Mouse (Mus musculus) midbrain, embryonic 11.5 days (tissue): Measurements from ENCODE around the gene Gm45837. TPM values are rescaled to one million over a fixed set of nuclear protein-coding genes. Genes with fewer than 3 reads are reported as not detected.

Experiments
- ATAC-seq: fragments of 200-750 bp; cut with Nextera tagmentation; 2 replicates; pipeline ENCODE4 v1.8.0; 2017; ENCODE audit warnings: moderate TSS enrichment, moderate library complexity; ENCODE audit not compliant: low FRiP score
- DNase-seq: peaks from one replicate; pipeline ENCODE4 v3.0.0; 2015; ENCODE audit warnings: low spot score; ENCODE audit errors: missing footprints
- H3K27ac ChIP-seq: fragments of 300-500 bp; sonication (generic); 2 replicates; pipeline ENCODE4 v1.5.1; 2014; ENCODE audit warnings: low read depth, low read length
- H3K27me3 ChIP-seq: fragments of 300-500 bp; sonication (generic); 2 replicates; pipeline ENCODE4 v1.6.1; 2014; ENCODE audit warnings: mild to moderate bottlenecking, low read length, moderate library complexity, mixed read lengths; ENCODE audit not compliant: control insufficient read depth, insufficient read depth
- H3K36me3 ChIP-seq: fragments of 300-500 bp; sonication (generic); 2 replicates; pipeline ENCODE4 v1.6.1; 2014; ENCODE audit warnings: mild to moderate bottlenecking, low read length, moderate library complexity, mixed read lengths; ENCODE audit not compliant: control insufficient read depth, insufficient read depth
- H3K4me1 ChIP-seq: fragments of 300-500 bp; sonication (generic); 2 replicates; pipeline ENCODE4 v1.6.1; 2014; ENCODE audit warnings: low read length; ENCODE audit not compliant: control insufficient read depth, insufficient read depth
- H3K4me2 ChIP-seq: fragments of 300-500 bp; sonication (generic); 2 replicates; pipeline ENCODE4 v1.6.1; 2014; ENCODE audit warnings: mild to moderate bottlenecking, moderate library complexity
- H3K4me3 ChIP-seq: fragments of 300-500 bp; sonication (generic); 2 replicates; pipeline ENCODE4 v1.5.1; 2014; ENCODE audit warnings: low read depth, low read length
- H3K9ac ChIP-seq: fragments of 300-500 bp; sonication (generic); 2 replicates; pipeline ENCODE4 v1.6.1; 2014; ENCODE audit warnings: low read length
- H3K9me3 ChIP-seq: fragments of 300-500 bp; sonication (generic); 2 replicates; pipeline ENCODE4 v1.6.1; 2016; ENCODE audit warnings: low read length; ENCODE audit not compliant: control insufficient read depth
- WGBS: fragments of 180-500 bp; shearing (Covaris S2); extraction: QIAGEN DNeasy Blood & Tissue Kit; methylation state at CpG from one replicate; pipeline ENCODE4 v1.1.7; 2014; 5-methylcytosine and 5-hydroxymethylcytosine counted together
- polyA plus RNA-seq: library from polyadenylated mRNA; unstranded; fragments of >200 nt; fragmentation: Nextera tagmentation; extraction: Ambion mirVana; gene quantifications from 2 replicates; pipeline ENCODE4 v1.2.1, GENCODE M21; 2014

Gm45837 gene
- polyA plus RNA-seq, 1 experiment from 2014 or later, result not detected

DNA sequence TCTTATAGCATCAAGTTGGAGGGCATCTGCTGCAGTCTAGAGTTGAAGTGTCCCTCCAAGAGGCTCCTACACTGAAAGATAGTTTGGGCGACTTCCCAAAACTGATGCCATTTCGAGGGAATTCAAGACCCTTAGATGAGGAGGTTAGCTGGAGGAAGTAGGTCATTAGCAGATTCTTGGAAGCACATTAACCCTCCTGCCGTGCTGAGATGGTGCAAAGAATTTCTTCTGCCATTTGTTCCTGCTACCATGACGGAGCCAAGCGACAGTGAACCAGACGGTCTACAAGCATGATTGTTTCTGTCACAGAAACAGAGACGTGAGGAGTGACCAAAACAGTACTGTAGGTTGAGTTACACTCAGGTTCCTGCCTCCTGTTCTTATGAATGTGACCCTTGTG, 115.8 kb downstream of the Gm45837 start:
- no peaks in the 10 kb centered on the region for H3K9me3 ChIP-seq
- no peaks in the 10 kb centered on the region for H3K4me1 ChIP-seq
- DNase-seq, result no peak
- no peak overlapping the region for H3K4me2 ChIP-seq
- ATAC-seq, result no peak
- no peaks in the 10 kb centered on the region for H3K27me3 ChIP-seq
- WGBS, result 83% methylated on average over 7 of the region's 7 CpGs
- H3K36me3 ChIP-seq, result no peaks in the 10 kb centered on the region
- H3K9ac ChIP-seq, result no peak overlapping the region
- H3K4me3 ChIP-seq, result no peak overlapping the region
- no peak overlapping the region for H3K27ac ChIP-seq

DNA sequence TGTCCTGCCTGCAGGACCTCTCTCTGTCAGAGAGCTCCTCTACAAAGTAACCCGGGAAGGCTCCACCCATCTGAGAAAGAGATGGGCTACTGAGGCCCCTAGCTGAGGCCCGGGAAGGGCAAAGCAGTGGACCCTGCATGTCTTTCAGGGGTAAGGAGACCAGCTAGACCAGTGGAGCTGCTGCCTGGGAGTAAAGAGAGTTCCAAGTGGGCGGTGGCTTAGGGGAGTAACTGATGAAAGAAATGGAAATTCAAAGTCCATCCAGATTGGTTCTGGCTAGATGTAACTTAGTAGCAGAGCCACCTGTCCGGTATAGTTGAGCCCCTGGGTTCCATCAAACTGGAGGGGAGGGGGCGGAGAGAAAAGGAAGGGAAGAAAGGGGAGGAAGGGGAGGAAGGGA, 123.7 kb downstream of the Gm45837 start:
- Histone ChIP-seq H3K9me3 (no peaks in the 10 kb centered on the region), H3K4me2 (no peak overlapping the region), H3K36me3 (no peaks in the 10 kb centered on the region), H3K4me1 (no peaks in the 10 kb centered on the region), H3K27me3 (no peaks in the 10 kb centered on the region), H3K9ac (no peak overlapping the region), H3K27ac (no peak overlapping the region), H3K4me3 (no peak overlapping the region)
- 33% methylated on average over 5 of the region's 5 CpGs for WGBS
- DNase-seq, result no peak
- no peak for ATAC-seq

DNA sequence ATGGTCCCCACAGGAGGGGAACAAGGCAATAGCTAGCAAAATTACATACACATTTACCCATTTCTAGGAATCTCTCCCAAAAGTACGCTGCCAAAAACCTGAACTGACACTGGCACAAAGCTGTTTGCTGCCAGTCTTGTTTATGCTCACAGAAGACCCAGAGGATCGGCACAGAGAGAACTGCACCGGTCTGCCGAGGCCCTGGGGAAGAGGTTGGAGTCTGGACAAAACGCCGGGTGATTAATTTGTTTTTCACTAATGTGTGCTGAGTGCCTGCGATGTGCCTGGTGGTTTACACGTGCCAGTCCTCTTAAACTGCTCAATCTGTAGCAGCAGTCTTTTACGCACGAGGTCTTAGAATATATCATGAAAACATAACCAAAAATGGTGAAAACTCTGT, 124.4 kb downstream of the Gm45837 start:
- Histone ChIP-seq H3K9me3 (no peaks in the 10 kb centered on the region), H3K27me3 (no peaks in the 10 kb centered on the region), H3K4me1 (no peaks in the 10 kb centered on the region), H3K9ac (no peak overlapping the region), H3K27ac (no peak overlapping the region), H3K4me2 (no peak overlapping the region), H3K4me3 (no peak overlapping the region), H3K36me3 (no peaks in the 10 kb centered on the region)
- ATAC-seq, result no peak
- WGBS, result 83% methylated on average over 10 of the region's 10 CpGs
- no peak for DNase-seq

DNA sequence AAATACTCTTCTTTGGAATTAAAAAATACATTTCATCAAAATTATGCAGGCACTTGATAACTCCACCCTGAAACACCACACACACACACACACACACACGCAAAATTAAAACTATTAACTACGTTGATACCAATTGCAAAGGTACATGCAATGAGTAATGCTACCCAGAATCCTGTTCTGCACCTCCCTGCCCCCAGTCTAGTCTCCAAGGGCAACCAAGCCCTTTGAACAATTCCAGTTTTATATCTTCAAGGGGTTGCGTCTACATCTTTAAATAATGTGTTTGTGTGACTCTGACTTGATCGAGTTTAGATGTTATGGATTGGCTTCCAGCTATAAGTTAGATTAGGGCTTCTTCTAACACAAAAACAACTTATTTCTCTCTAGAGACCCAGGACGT, 124.8 kb downstream of the Gm45837 start:
- H3K9me3 ChIP-seq, result no peaks in the 10 kb centered on the region
- H3K4me3 ChIP-seq, result no peak overlapping the region
- H3K27ac ChIP-seq, result no peak overlapping the region
- ATAC-seq (no peak), DNase-seq (no peak)
- H3K27me3 ChIP-seq, result no peaks in the 10 kb centered on the region
- H3K9ac ChIP-seq, result no peak overlapping the region
- no peaks in the 10 kb centered on the region for H3K4me1 ChIP-seq
- H3K36me3 ChIP-seq, result no peaks in the 10 kb centered on the region
- H3K4me2 ChIP-seq, result no peak overlapping the region
- WGBS, result 76% methylated on average over 5 of the region's 5 CpGs

DNA sequence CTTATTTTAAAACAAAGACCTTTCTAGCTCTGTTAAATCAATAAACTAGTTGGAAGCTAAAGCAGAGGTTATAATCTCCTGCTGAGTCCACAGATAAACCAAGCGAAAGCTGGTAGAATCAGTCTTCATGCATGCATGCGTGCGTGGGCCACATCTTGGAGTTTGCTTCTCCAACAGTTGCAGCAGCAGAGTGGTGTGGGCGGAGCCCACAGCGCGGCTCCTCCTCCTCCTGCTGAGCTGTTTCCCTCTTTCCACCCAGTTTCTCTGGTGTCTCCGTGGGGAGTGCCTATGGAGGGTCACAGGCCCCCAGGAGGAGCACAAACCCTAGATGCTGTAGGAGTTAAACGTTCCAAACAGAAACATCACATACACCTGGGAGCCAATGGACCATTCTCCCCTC, 126.9 kb downstream of the Gm45837 start:
- Histone ChIP-seq H3K9me3 (no peaks in the 10 kb centered on the region), H3K36me3 (no peaks in the 10 kb centered on the region), H3K4me2 (no peak overlapping the region), H3K4me3 (no peak overlapping the region), H3K9ac (no peak overlapping the region), H3K27me3 (no peaks in the 10 kb centered on the region), H3K4me1 (no peaks in the 10 kb centered on the region), H3K27ac (no peak overlapping the region)
- WGBS, result 52% methylated on average over 8 of the region's 8 CpGs
- DNase-seq (no peak), ATAC-seq (no peak)

DNA sequence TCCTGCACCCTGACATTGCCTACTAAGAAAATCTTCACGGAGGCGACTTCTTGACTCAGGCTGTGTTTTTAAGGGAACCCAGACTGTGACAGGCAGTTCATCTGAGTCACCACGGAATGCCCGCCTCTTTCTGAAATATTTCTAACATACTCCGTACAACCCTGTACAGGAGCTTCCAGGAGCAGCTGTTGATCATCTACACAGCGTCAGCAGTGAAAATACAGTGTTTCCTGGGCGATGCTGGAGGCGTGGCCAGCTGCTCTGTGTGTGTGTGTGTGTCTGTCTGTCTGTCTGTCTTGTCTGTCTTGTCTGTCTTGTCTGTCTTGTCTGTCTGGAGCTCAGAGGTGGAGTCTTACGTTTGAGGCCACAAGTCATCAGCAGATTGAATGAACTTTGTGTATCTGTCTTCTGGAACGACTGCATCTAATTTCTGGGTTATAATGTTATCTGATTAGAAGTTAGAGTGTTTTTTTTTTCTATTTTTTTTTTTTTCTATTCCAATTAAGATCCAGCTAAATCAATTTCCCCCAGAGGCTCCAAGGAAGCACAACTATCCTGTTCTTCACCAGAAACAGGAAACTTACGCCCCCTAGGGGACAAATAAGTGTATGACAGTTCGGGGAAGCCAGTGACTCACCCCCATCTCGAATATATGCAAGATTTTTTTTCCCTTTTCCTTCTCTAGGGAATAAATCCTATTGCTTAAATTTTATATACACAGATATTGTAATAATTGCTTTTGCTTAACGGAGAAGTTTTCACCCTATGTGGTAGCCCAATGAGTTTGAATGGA, 127.7 kb downstream of the Gm45837 start:
- Histone ChIP-seq H3K4me2 (no peak overlapping the region), H3K4me1 (no peaks in the 10 kb centered on the region), H3K4me3 (no peak overlapping the region), H3K36me3 (no peaks in the 10 kb centered on the region), H3K9ac (no peak overlapping the region), H3K27me3 (no peaks in the 10 kb centered on the region), H3K9me3 (no peaks in the 10 kb centered on the region), H3K27ac (no peak overlapping the region)
- no peak for ATAC-seq
- DNase-seq, result peak; percentile 90
- 65% methylated on average over 14 of the region's 14 CpGs for WGBS

DNA sequence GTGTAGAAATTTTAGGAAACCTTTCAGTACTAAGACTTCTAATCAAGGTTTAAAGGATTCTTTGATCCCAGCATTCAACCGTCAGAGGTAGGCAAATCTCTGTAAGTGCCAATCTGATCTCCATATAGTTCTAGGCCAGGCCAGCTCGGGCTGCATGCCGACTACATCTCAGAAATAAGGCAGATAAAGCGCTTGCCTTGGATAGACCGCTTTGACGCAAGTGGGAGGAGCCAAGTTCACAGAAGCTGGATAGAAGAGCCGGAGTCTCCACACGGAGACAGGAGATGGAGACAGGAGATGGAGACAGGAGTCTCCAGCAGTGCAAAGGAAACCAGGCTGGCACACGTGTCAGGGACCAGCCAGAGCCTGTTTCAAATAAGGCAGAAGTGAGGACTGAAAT, 129.1 kb downstream of the Gm45837 start:
- ATAC-seq (no peak), DNase-seq (peak; percentile 88)
- Histone ChIP-seq H3K36me3 (no peaks in the 10 kb centered on the region), H3K4me1 (no peaks in the 10 kb centered on the region), H3K4me3 (no peak overlapping the region), H3K4me2 (no peak overlapping the region), H3K9ac (no peak overlapping the region), H3K27ac (no peak overlapping the region), H3K9me3 (no peaks in the 10 kb centered on the region), H3K27me3 (no peaks in the 10 kb centered on the region)
- WGBS, result 52% methylated on average over 9 of the region's 9 CpGs

DNA sequence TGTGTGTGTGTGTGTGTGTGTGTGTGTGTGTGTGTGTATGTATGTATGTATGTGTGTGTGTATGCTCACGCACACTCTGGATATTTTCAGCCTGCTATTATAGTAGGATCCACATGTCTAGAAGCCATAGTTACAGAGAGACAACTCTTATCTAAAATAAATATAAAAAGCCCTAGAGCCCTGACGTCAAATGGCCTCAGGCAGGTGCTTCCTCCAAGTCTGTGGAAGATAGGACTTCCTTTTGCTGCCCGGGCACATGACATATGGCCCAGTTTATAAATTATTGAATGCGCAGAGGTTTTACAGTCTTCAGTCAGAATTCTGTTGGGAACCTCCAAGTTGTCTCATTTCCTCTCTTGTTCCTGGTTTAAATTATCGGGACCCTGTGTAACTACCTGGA, 130.0 kb downstream of the Gm45837 start:
- ATAC-seq (no peak), DNase-seq (no peak)
- H3K27me3 ChIP-seq, result no peaks in the 10 kb centered on the region
- no peaks in the 10 kb centered on the region for H3K4me1 ChIP-seq
- WGBS, result 84% methylated on average over 5 of the region's 5 CpGs
- no peak overlapping the region for H3K4me3 ChIP-seq
- H3K27ac ChIP-seq, result no peak overlapping the region
- no peak overlapping the region for H3K4me2 ChIP-seq
- H3K9me3 ChIP-seq, result no peaks in the 10 kb centered on the region
- no peaks in the 10 kb centered on the region for H3K36me3 ChIP-seq
- H3K9ac ChIP-seq, result no peak overlapping the region

DNA sequence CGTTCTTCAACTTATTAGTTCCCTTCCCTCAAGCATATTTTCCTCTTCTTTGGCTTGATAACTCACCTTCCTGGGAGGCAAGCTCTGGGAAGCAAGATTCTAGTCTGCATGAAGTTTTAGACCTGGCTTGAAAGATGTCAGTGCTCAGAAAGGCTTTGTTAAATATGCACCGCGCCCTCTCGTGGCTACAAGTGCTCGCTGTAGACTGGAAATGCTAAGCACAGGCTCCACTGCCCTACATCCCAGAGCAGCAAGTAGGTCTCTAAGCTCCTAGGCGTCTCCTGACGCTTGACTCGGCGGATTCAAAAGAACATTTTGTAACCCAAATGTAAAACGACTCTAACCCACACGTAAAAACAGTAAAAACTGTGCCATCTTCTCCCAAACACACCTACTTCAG, 130.4 kb downstream of the Gm45837 start:
- DNase-seq (peak; percentile 93), ATAC-seq (peak; percentile 61; the same call in 1 of the 2 replicates)
- Histone ChIP-seq H3K36me3 (no peaks in the 10 kb centered on the region), H3K4me1 (no peaks in the 10 kb centered on the region), H3K9me3 (no peaks in the 10 kb centered on the region), H3K27ac (no peak overlapping the region), H3K27me3 (no peaks in the 10 kb centered on the region), H3K4me3 (no peak overlapping the region), H3K4me2 (0 out of 2 replicates have a peak overlapping the region, but pooled peaks have one; percentile 3), H3K9ac (no peak overlapping the region)
- 3% methylated on average over 11 of the region's 11 CpGs for WGBS
